Mouse (Mus musculus) splenic B cell, adult 2 months (primary cell): ENCODE results near the gene Olfr1461.

Source experiments
- DNase-seq: peaks from one replicate; pipeline ENCODE4 v3.0.0-alpha.2; 2011; ENCODE audit warnings: low read depth, low spot score
- H3K27me3 ChIP-seq: 2 replicates; pipeline ENCODE4 v1.6.1; 2012; ENCODE audit warnings: mild to moderate bottlenecking, low read length, moderate library complexity, mixed read lengths; ENCODE audit not compliant: control insufficient read depth, poor library complexity, insufficient read depth, severe bottlenecking
- H3K36me3 ChIP-seq: 2 replicates; pipeline ENCODE4 v1.6.1; 2012; ENCODE audit warnings: mild to moderate bottlenecking, low read length, moderate library complexity, mixed read lengths; ENCODE audit not compliant: control insufficient read depth, poor library complexity, insufficient read depth, severe bottlenecking

The Olfr1461 gene

GRCm38 (mm10) chr19:13162700-13163099 lies at the start of gene Olfr1461:
Gene Olfr1461 (plus strand): TSS chr19:13163000.
- Histone ChIP-seq H3K27me3 (no peaks in the 10 kb centered on the region), H3K36me3 (no peaks in the 10 kb centered on the region)
- no peak for DNase-seq

DNA sequence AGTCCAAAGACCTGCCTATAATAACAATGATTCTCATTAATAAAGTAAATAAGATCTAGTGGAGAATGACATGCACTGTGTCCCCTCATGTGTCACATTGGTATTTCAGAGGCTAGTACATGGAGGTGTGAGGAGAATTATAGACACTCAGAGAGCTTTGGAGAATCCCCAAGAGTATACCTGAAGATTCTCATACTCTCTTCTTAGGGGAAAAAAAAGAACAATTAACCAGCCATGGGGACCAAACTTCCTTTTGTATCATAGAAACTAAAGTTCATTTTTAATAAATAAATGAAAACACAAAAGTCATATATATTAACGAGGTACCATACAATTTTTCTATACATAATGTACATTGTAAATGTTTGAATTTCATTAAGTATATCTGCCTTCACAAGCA lies 13.4 kb upstream of the Olfr1461 start, which contains the start of gene Olfr1459:
Gene Olfr1459, minus strand, starts transcription at position 101 of the 400 bp plus-strand sequence.
- Histone ChIP-seq H3K27me3 (no peaks in the 10 kb centered on the region), H3K36me3 (no peaks in the 10 kb centered on the region)
- DNase-seq = no peak

DNA sequence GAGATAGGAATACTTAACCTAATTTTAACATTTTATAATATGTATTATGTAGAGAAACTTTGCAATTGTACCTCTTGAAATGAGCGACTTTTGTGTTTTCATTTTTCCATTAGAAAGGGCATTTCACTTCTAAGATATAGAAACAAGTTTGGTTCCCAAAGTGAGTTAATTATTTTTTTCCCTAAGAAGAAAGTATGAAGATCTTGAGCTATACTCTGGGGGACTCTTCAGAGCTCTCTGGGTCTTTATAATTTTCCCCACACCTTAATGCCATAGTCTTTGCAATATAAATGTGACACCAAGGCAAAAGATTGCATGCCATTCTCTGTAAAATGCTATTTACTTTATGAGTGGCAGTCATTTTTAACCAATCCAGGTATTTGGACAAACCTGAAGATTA lies 22.6 kb downstream of the Olfr1461 start, which contains the start of gene Olfr1462:
Gene Olfr1462, plus strand, starts transcription at position 301 of the 400 bp plus-strand sequence.
- no peaks in the 10 kb centered on the region for H3K27me3 ChIP-seq
- DNase-seq = no peak

More for the DNA sequence above, 22.6 kb downstream of the Olfr1461 start, which contains the start of gene Olfr1462:
- H3K36me3 ChIP-seq = no peaks in the 10 kb centered on the region
